Mouse (Mus musculus) cerebellum, adult 2 months (tissue): ENCODE data around the gene Mospd3.

Experiments
- CTCF ChIP-seq: fragments of 200-500 bp; IDR thresholded peaks from 2 replicates; pipeline ENCODE4 v1.5.1; 2011; ENCODE audit warnings: low read depth, mild to moderate bottlenecking, control low read depth, low read length, moderate library complexity, borderline replicate concordance; ENCODE audit not compliant: insufficient read depth
- POLR2A ChIP-seq: fragments of 200-500 bp; IDR thresholded peaks from 2 replicates; pipeline ENCODE4 v1.6.1; 2011; ENCODE audit warnings: low read length, control low read depth, borderline replicate concordance; ENCODE audit not compliant: insufficient read depth

- TF ChIP-seq POLR2A (no peak), CTCF (no peak)
Observed at GRCm38 (mm10) chr5:137549840-137550239, 51.0 kb downstream of the Mospd3 start.
